Mouse (Mus musculus): ENCODE measurements around the gene Gm5938. TPM values are rescaled to one million over a fixed set of nuclear protein-coding genes. Genes with fewer than 3 reads are reported as not detected.

Gene Gm5938
- polyA plus RNA-seq (2017; shearing (Covaris generic)) = not detected

- no peak for ATAC-seq
Measured at GRCm38 (mm10) chrX:78125167-78125566, at the start of gene Gm5938. Gene Gm5938 (plus strand): TSS chrX:78125467.

DNA sequence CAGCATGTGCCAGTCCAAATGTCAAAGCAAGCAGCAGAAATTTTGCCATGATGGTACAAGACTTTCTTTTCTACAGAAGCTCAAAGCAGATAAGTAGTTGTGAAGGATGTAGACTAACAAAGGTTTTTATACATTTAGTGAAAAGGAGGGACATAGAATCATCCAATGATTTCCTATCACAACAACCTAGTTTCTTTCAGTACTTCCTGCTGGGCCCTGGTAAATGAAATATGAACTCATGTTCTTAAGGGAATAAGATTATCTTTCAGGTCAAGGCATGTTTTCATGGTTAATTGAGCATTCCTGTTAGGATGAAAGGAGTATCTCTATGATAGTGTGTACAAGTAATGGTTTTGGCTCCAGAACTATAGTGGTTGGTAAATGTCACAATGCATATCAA lies 34.0 kb upstream of the Gm5938 start, which contains the start of gene Obp1a:
Gene Obp1a, minus strand, starts transcription at position 101 of the 400 bp plus-strand sequence.
- ATAC-seq = no peak

Other genes starting within 250 kb of the Gm5938 start
- not detected for gene 5430402E10Rik, start 200.4 kb upstream of the Gm5938 start, polyA plus RNA-seq (2017; shearing (Covaris generic))
- gene Obp1a, start 34.1 kb upstream of the Gm5938 start, polyA plus RNA-seq (2017; shearing (Covaris generic)) = not detected
- gene Obp1b, start 61.3 kb downstream of the Gm5938 start, polyA plus RNA-seq (2017; shearing (Covaris generic)) = not detected
- gene Gm14743, start 120.5 kb downstream of the Gm5938 start, polyA plus RNA-seq (2017; shearing (Covaris generic)) = not detected
- not detected for gene 4930480E11Rik, start 244.2 kb downstream of the Gm5938 start, polyA plus RNA-seq (2017; shearing (Covaris generic))

Data from CD4-positive, CD25-positive, alpha-beta regulatory T cell, adult 4 months (primary cell).